Mouse (Mus musculus) myocyte (in vitro differentiated cells): ENCODE results near the gene Lrtm1. TPM values are rescaled to one million over a fixed set of nuclear protein-coding genes. Genes with fewer than 3 reads are reported as not detected.

ENCODE experiments used
- H3K27me3 ChIP-seq: one replicate; pipeline ENCODE4 v1.6.1; 2011; ENCODE audit not compliant: control insufficient read depth, insufficient read depth, insufficient read length
- H3K36me3 ChIP-seq: one replicate; pipeline ENCODE4 v1.6.1; 2011; ENCODE audit not compliant: control insufficient read depth, insufficient read depth
- H3K4me2 ChIP-seq: one replicate; pipeline ENCODE4 v1.6.1; 2011; ENCODE audit warnings: low read depth, control low read depth
- H3K4me3 ChIP-seq: one replicate; pipeline ENCODE4 v1.5.1; 2011; ENCODE audit warnings: mild to moderate bottlenecking, control low read depth, moderate library complexity
- H3K79me2 ChIP-seq: one replicate; pipeline ENCODE4 v1.6.1; 2011; ENCODE audit not compliant: control insufficient read depth, insufficient read depth
- H3ac ChIP-seq: one replicate; pipeline ENCODE4 v1.6.1; 2011; ENCODE audit not compliant: control insufficient read depth, insufficient read length
- CEBPB ChIP-seq: IDR thresholded peaks from 2 replicates; pipeline ENCODE4 v1.6.1; 2011; ENCODE audit warnings: mild to moderate bottlenecking, moderate library complexity; ENCODE audit not compliant: poor library complexity, insufficient read depth, severe bottlenecking
- E2F4 ChIP-seq: IDR thresholded peaks from one replicate; pipeline ENCODE4 v1.6.1; 2011; ENCODE audit warnings: mild to moderate bottlenecking, control low read depth, moderate library complexity; ENCODE audit not compliant: insufficient read depth
- MAX ChIP-seq: IDR thresholded peaks from one replicate; pipeline ENCODE4 v1.6.1; 2011; ENCODE audit warnings: low read depth, mild to moderate bottlenecking, control low read depth
- MYOD1 ChIP-seq, 3 experiments: IDR thresholded peaks; one replicate each; pipeline ENCODE4 v1.6.1; 2011; ENCODE audit warnings: control low read depth in 2 of 3, low read depth in 2 of 3, mild to moderate bottlenecking in 2 of 3, moderate library complexity in 1 of 3; ENCODE audit not compliant: insufficient read length in 2 of 3, control insufficient read depth in 1 of 3
- MYOG ChIP-seq, 3 experiments: IDR thresholded peaks; one replicate each; pipeline ENCODE4 v1.6.1; 2011; ENCODE audit warnings: control low read depth in 2 of 3, low read depth in 2 of 3, mild to moderate bottlenecking in 2 of 3; ENCODE audit not compliant: insufficient read length in 2 of 3, control insufficient read depth in 1 of 3, insufficient read depth in 1 of 3
- POLR2A ChIP-seq: IDR thresholded peaks from one replicate; pipeline ENCODE4 v1.6.1; 2011; ENCODE audit warnings: low read depth, mild to moderate bottlenecking, control low read depth, moderate library complexity; ENCODE audit not compliant: insufficient read length
- POLR2AphosphoS2 ChIP-seq: IDR thresholded peaks from one replicate; pipeline ENCODE4 v1.6.1; 2011; ENCODE audit warnings: low read depth, control low read depth; ENCODE audit not compliant: insufficient read length
- REST ChIP-seq: IDR thresholded peaks from one replicate; pipeline ENCODE4 v1.6.1; 2011; ENCODE audit warnings: mild to moderate bottlenecking, control low read depth, moderate library complexity; ENCODE audit not compliant: insufficient read depth, insufficient read length
- SRF ChIP-seq: IDR thresholded peaks from one replicate; pipeline ENCODE4 v1.6.1; 2011; ENCODE audit warnings: low read depth; ENCODE audit not compliant: control insufficient read depth, insufficient read length
- TCF12 ChIP-seq: IDR thresholded peaks from one replicate; pipeline ENCODE4 v1.6.1; 2011; ENCODE audit warnings: mild to moderate bottlenecking, control low read depth; ENCODE audit not compliant: poor library complexity, insufficient read depth, severe bottlenecking
- TCF3 ChIP-seq: IDR thresholded peaks from one replicate; pipeline ENCODE4 v1.6.1; 2011; ENCODE audit warnings: low read depth, control low read depth; ENCODE audit not compliant: insufficient read length
- USF1 ChIP-seq: IDR thresholded peaks from one replicate; pipeline ENCODE4 v1.6.1; 2011; ENCODE audit warnings: low read depth, mild to moderate bottlenecking, control low read depth, moderate library complexity
- polyA plus RNA-seq: library from polyadenylated mRNA; unstranded; fragments of >200 nt; fragmentation: generic; extraction: Trizol; gene quantifications from one replicate; pipeline ENCODE4 v1.2.1, GENCODE M21; 2012; ENCODE audit warnings: missing spikeins

Lrtm1 gene
- polyA plus RNA-seq, 1 experiment = 0.19 TPM

DNA sequence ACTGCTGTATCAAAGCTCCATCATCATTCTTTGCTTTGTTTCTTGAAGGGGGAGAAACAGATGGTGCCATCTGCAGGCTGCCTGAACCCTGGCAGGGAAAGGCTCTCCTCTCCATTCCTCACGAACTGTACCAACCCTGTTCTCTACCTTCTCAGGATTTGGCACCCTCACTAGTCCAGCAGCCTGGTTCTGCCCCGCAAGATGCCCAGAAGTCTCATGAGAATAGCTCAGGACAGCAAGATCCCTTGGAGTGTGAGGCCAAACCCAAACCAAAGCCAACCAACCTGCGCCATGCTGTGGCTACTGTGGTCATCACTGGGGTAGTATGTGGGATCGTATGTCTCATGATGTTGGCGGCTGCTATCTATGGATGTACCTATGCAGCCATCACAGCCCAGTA is 9.3 kb downstream of the Lrtm1 start:
- H3K36me3 ChIP-seq = no peaks in the 10 kb centered on the region
- no peaks in the 10 kb centered on the region for H3K27me3 ChIP-seq
- no peak for TF ChIP-seq MYOG (IDR thresholded peaks at IDR 0.05; ENCODE audit: control insufficient read depth in 1 of 3, insufficient read depth in 1 of 3, insufficient read length in 2 of 3, low read depth in 2 of 3)
- no peak for TF ChIP-seq TCF3
- TF ChIP-seq POLR2AphosphoS2 = no peak
- TF ChIP-seq MAX = no peak
- TF ChIP-seq MYOD1 (IDR thresholded peaks at IDR 0.05; ENCODE audit: control insufficient read depth in 1 of 3, insufficient read length in 2 of 3, low read depth in 2 of 3) = no peak
- no peak for TF ChIP-seq CEBPB
- TF ChIP-seq REST = no peak
- no peak for TF ChIP-seq SRF
- TF ChIP-seq USF1 = no peak
- no peak for TF ChIP-seq TCF12
- TF ChIP-seq E2F4 = no peak
- no peak for TF ChIP-seq POLR2A
- no peak overlapping the region for H3K4me3 ChIP-seq
- H3K79me2 ChIP-seq = no peaks in the 10 kb centered on the region
- H3K4me2 ChIP-seq = no peak overlapping the region
- H3ac ChIP-seq = no peak overlapping the region

DNA sequence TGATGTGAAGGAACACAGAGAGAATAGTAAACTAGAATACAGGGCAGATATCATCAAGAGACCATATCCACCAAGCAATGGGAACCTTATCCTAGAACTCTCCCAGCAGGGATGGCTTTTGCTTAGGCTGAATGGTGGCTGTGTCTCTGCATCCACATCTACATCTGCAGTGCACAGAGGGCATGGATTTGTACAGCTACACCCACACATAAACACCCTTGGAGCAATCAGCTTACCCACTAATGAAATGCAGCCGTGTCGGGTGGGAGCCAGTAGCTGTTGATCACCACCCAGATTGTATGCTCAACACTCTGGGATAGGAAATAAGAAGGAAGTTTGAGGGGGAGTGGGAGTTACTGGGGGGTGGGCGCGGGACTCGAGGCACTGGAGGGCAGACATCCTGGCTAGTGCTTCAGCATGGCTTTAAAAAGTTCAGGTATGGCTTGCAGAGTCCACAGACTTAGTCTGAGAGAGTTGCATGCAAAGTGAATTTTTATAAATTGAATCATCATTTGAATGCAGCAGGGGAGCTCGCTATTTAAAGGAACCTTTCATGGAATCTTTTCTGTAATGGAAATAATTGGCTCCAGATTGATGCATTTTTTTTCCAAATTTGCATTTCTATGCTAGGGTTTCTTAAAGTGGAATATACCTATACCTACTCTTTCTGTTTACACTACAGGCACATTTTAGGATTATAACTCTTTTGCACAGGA is 10.5 kb downstream of the Lrtm1 start:
- Histone ChIP-seq H3K4me3 (no peak overlapping the region), H3K4me2 (no peak overlapping the region)
- no peak for TF ChIP-seq E2F4
- no peak for TF ChIP-seq MYOG (IDR thresholded peaks at IDR 0.05; ENCODE audit: control insufficient read depth in 1 of 3, insufficient read depth in 1 of 3, insufficient read length in 2 of 3, low read depth in 2 of 3)

DNA sequence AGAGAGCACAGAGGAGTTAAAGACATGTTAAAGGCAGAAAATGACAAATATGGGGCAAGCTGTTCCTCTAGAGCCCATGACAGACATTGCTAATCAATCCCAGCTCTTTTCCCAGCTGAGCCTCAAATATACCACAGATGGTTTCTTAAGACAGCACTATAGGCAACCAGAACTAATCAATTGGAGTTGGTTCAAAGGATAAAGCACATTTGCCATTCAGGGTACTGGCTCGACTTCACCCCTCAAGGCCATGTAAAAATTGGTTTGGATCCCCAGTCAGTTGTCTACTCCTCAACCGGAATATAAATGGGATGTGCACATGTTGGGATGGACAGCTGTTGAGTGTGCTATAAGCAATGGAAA is 11.1 kb downstream of the Lrtm1 start:
- no peak overlapping the region for H3K4me2 ChIP-seq
- no peak overlapping the region for H3ac ChIP-seq
- no peaks in the 10 kb centered on the region for H3K36me3 ChIP-seq
- no peaks in the 10 kb centered on the region for H3K27me3 ChIP-seq
- TF ChIP-seq USF1 = no peak
- TF ChIP-seq REST = no peak
- no peak for TF ChIP-seq MYOD1 (IDR thresholded peaks at IDR 0.05; ENCODE audit: control insufficient read depth in 1 of 3, insufficient read length in 2 of 3, low read depth in 2 of 3)
- no peak for TF ChIP-seq TCF3
- no peak for TF ChIP-seq MAX
- no peak for TF ChIP-seq TCF12
- no peak for TF ChIP-seq SRF
- TF ChIP-seq MYOG (IDR thresholded peaks at IDR 0.05; ENCODE audit: control insufficient read depth in 1 of 3, insufficient read depth in 1 of 3, insufficient read length in 2 of 3, low read depth in 2 of 3) = no peak
- TF ChIP-seq E2F4 = no peak
- no peak for TF ChIP-seq POLR2A
- no peak for TF ChIP-seq POLR2AphosphoS2
- no peak overlapping the region for H3K4me3 ChIP-seq
- H3K79me2 ChIP-seq = no peaks in the 10 kb centered on the region

More for the DNA sequence above, 10.5 kb downstream of the Lrtm1 start:
- no peaks in the 10 kb centered on the region for H3K79me2 ChIP-seq
- H3K36me3 ChIP-seq = no peaks in the 10 kb centered on the region
- no peaks in the 10 kb centered on the region for H3K27me3 ChIP-seq
- H3ac ChIP-seq = no peak overlapping the region

DNA sequence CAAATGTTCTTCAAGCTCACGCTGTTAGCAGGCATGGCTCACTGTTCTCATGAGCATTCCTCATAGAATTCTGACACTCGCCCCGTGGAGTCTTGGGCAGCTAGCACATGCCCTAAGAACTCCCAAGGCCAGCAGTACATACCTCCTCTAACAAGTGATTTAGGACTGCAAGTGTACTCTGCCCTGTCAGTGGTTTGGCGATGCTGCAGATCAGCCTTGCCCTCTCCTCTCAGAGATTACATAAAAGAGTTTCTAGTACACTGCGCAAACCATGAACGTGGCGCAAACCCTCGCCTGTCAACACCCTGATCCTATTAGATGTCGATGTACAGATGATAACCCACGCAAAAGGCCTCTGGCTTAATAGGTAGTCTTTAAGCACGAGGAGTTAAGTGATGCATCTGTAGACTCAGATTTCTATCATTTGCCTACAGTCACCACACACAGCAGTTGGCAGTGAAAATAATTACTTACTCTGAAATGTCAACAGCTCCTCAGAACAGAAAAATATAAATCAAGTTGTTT is 11.9 kb downstream of the Lrtm1 start:
- no peak for TF ChIP-seq TCF12
- no peak for TF ChIP-seq E2F4
- no peak for TF ChIP-seq TCF3
- no peak for TF ChIP-seq MAX
- no peak for TF ChIP-seq REST
- no peak for TF ChIP-seq MYOD1 (IDR thresholded peaks at IDR 0.05; ENCODE audit: control insufficient read depth in 1 of 3, insufficient read length in 2 of 3, low read depth in 2 of 3)
- no peak for TF ChIP-seq SRF
- no peak for TF ChIP-seq POLR2A
- TF ChIP-seq POLR2AphosphoS2 = no peak
- TF ChIP-seq MYOG (IDR thresholded peaks at IDR 0.05; ENCODE audit: control insufficient read depth in 1 of 3, insufficient read depth in 1 of 3, insufficient read length in 2 of 3, low read depth in 2 of 3) = no peak
- TF ChIP-seq CEBPB = no peak
- no peak for TF ChIP-seq USF1
- H3K36me3 ChIP-seq = no peaks in the 10 kb centered on the region
- no peaks in the 10 kb centered on the region for H3K27me3 ChIP-seq
- no peak overlapping the region for H3K4me3 ChIP-seq
- H3ac ChIP-seq = no peak overlapping the region
- H3K4me2 ChIP-seq = no peak overlapping the region
- no peaks in the 10 kb centered on the region for H3K79me2 ChIP-seq

DNA sequence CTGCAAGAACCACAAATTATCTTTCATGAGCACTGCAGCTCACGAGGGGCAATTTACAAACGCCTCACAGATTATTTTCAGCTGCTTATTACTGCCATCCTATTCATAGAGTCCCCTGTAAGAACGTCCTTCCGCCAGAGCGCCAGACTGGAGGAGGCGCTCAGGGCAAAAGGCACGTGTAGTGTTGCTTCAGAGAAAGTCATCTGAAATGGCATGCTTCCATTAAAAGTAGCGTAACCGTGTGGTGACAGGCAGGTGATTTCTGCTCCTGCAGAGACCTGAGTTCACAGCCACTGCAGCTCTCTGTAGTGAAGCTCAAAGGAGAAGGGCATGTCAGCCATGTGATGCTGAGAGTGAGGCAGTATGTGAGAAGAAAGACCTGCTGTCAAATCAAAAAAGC is 12.5 kb downstream of the Lrtm1 start:
- Histone ChIP-seq H3K4me2 (no peak overlapping the region), H3K4me3 (no peak overlapping the region), H3K27me3 (no peaks in the 10 kb centered on the region), H3K79me2 (no peaks in the 10 kb centered on the region), H3K36me3 (no peaks in the 10 kb centered on the region), H3ac (no peak overlapping the region)
- TF ChIP-seq E2F4 (no peak), MYOD1 (IDR thresholded peaks at IDR 0.05; ENCODE audit: control insufficient read depth in 1 of 3, insufficient read length in 2 of 3, low read depth in 2 of 3) (no peak), REST (no peak), USF1 (no peak), MAX (no peak), TCF3 (no peak), SRF (no peak), MYOG (IDR thresholded peaks at IDR 0.05; ENCODE audit: control insufficient read depth in 1 of 3, insufficient read depth in 1 of 3, insufficient read length in 2 of 3, low read depth in 2 of 3) (no peak), POLR2AphosphoS2 (no peak), TCF12 (no peak), POLR2A (no peak), CEBPB (no peak)
